Mouse (Mus musculus) heart, embryonic 14.5 days (tissue): ENCODE data around the gene Msi2. TPM values are rescaled to one million over a fixed set of nuclear protein-coding genes. Genes with fewer than 3 reads are reported as not detected.

Experiments used
- ATAC-seq: fragments of 200-750 bp; cut with Nextera tagmentation; 2 replicates; pipeline ENCODE4 v1.8.0; 2017; ENCODE audit warnings: low read depth, moderate TSS enrichment; ENCODE audit not compliant: insufficient number of reproducible peaks, insufficient read depth, low FRiP score
- H3K27ac ChIP-seq, 2 experiments: fragments of 200-500 bp in 1 of 2; fragments of 300-500 bp in 1 of 2; sonication (generic) in 1 of 2; replicated peaks in 1 of 2; 2 replicates each; pipeline ENCODE4 v1.5.1; 2012 to 2014; ENCODE audit warnings: low read depth in 2 of 2, low read length in 2 of 2, control low read depth in 1 of 2, mild to moderate bottlenecking in 1 of 2, mixed read lengths in 1 of 2; ENCODE audit not compliant: control insufficient read depth in 1 of 2, insufficient read depth in 1 of 2
- H3K27me3 ChIP-seq: fragments of 300-500 bp; sonication (generic); 2 replicates; pipeline ENCODE4 v1.6.1; 2014; ENCODE audit warnings: mild to moderate bottlenecking, low read length, control low read depth; ENCODE audit not compliant: control insufficient read depth, insufficient read depth
- H3K36me3 ChIP-seq: fragments of 300-500 bp; sonication (generic); 2 replicates; pipeline ENCODE4 v1.6.1; 2014; ENCODE audit warnings: mild to moderate bottlenecking, control low read depth, low read length, mixed read lengths; ENCODE audit not compliant: control insufficient read depth, insufficient read depth
- H3K4me1 ChIP-seq, 2 experiments: fragments of 200-500 bp in 1 of 2; fragments of 300-500 bp in 1 of 2; sonication (generic) in 1 of 2; 2 replicates each; pipeline ENCODE4 v1.6.1; 2012 to 2014; ENCODE audit warnings: low read length in 2 of 2, control low read depth in 1 of 2, mixed read lengths in 1 of 2; ENCODE audit not compliant: control insufficient read depth in 2 of 2, insufficient read depth in 2 of 2
- H3K4me2 ChIP-seq: fragments of 300-500 bp; sonication (generic); 2 replicates; pipeline ENCODE4 v1.6.1; 2014; ENCODE audit warnings: mild to moderate bottlenecking, low read length
- H3K4me3 ChIP-seq, 2 experiments: fragments of 200-500 bp in 1 of 2; fragments of 300-500 bp in 1 of 2; sonication (generic) in 1 of 2; 2 replicates each; pipeline ENCODE4 v1.5.1; 2012 to 2014; ENCODE audit warnings: low read length in 2 of 2, mild to moderate bottlenecking in 2 of 2, control low read depth in 1 of 2, low read depth in 1 of 2, moderate library complexity in 1 of 2; ENCODE audit not compliant: control insufficient read depth in 1 of 2, insufficient read depth in 1 of 2
- H3K9ac ChIP-seq: fragments of 300-500 bp; sonication (generic); 2 replicates; pipeline ENCODE4 v1.6.1; 2014; ENCODE audit warnings: mild to moderate bottlenecking, low read length
- H3K9me3 ChIP-seq: fragments of 300-500 bp; sonication (generic); 2 replicates; pipeline ENCODE4 v1.6.1; 2016; ENCODE audit warnings: low read length, control low read depth; ENCODE audit not compliant: control insufficient read depth
- WGBS: fragments of 180-500 bp; shearing (Covaris S2); extraction: QIAGEN DNeasy Blood & Tissue Kit; methylation state at CpG from one replicate; pipeline ENCODE4 v1.1.7; 2014; 5-methylcytosine and 5-hydroxymethylcytosine counted together
- polyA plus RNA-seq: library from polyadenylated mRNA; unstranded; fragments of >200 nt; fragmentation: Nextera tagmentation; extraction: Ambion mirVana; gene quantifications from 2 replicates; pipeline ENCODE4 v1.2.1, GENCODE M21; 2014

Msi2 gene
- polyA plus RNA-seq, 1 experiment from 2014 or later, result 20.9 TPM

- H3K4me1 ChIP-seq, result peaks cover 52 to 56% of the 10 kb centered on the region in 2 experiments
- no peaks in the 10 kb centered on the region for H3K36me3 ChIP-seq
- WGBS, result 72% methylated on average over 6 of the region's 6 CpGs
- H3K4me3 ChIP-seq, result no peak overlapping the region
- H3K27me3 ChIP-seq, result no peaks in the 10 kb centered on the region
- peak overlapping the region; percentile 38; the same call in 1 of the 2 replicates for H3K9ac ChIP-seq
- no peak overlapping the region for H3K4me2 ChIP-seq
- H3K27ac ChIP-seq, result no peak overlapping the region
- no peak for ATAC-seq
- no peaks in the 10 kb centered on the region for H3K9me3 ChIP-seq
Measured at GRCm38 (mm10) chr11:88310773-88311172, 407.5 kb downstream of the Msi2 start.

- Histone ChIP-seq H3K27ac (no peak overlapping the region), H3K36me3 (no peaks in the 10 kb centered on the region), H3K4me3 (no peak overlapping the region), H3K9me3 (no peaks in the 10 kb centered on the region), H3K4me1 (peaks cover 37 to 42% of the 10 kb centered on the region in 2 experiments), H3K27me3 (no peaks in the 10 kb centered on the region), H3K4me2 (no peak overlapping the region), H3K9ac (no peak overlapping the region)
- ATAC-seq, result no peak
- WGBS, result 75% methylated on average over 10 of the region's 10 CpGs
Measured at GRCm38 (mm10) chr11:88309059-88309700, 409.1 kb downstream of the Msi2 start.

GRCm38 (mm10) chr11:88307616-88308543 is 410.4 kb downstream of the Msi2 start:
- WGBS, result 81% methylated on average over 14 of the region's 14 CpGs
- ATAC-seq, result no peak
- H3K27ac ChIP-seq, result no peak overlapping the region

GRCm38 (mm10) chr11:88305759-88306158 is 412.6 kb downstream of the Msi2 start:
- no peak overlapping the region for H3K9ac ChIP-seq
- H3K27me3 ChIP-seq, result no peaks in the 10 kb centered on the region
- H3K4me3 ChIP-seq, result no peak overlapping the region
- 85% methylated on average over 6 of the region's 6 CpGs for WGBS
- no peak overlapping the region for H3K27ac ChIP-seq
- no peaks in the 10 kb centered on the region for H3K9me3 ChIP-seq
- no peak overlapping the region for H3K4me2 ChIP-seq
- H3K4me1 ChIP-seq, result peaks cover 13 to 19% of the 10 kb centered on the region in 2 experiments
- H3K36me3 ChIP-seq, result no peaks in the 10 kb centered on the region
- ATAC-seq, result no peak

More at GRCm38 (mm10) chr11:88307616-88308543, 410.4 kb downstream of the Msi2 start:
- no peaks in the 10 kb centered on the region for H3K27me3 ChIP-seq
- H3K9me3 ChIP-seq, result no peaks in the 10 kb centered on the region
- H3K4me2 ChIP-seq, result no peak overlapping the region
- peaks cover 24 to 29% of the 10 kb centered on the region in 2 experiments for H3K4me1 ChIP-seq
- no peaks in the 10 kb centered on the region for H3K36me3 ChIP-seq
- no peak overlapping the region for H3K9ac ChIP-seq
- H3K4me3 ChIP-seq, result no peak overlapping the region

- H3K27ac ChIP-seq, result no peak overlapping the region
- peaks cover 4% of the 10 kb centered on the region in 2 experiments; a peak in 2 of 4 replicates for H3K4me1 ChIP-seq
- 25% methylated on average over 6 of the region's 6 CpGs for WGBS
- no peaks in the 10 kb centered on the region for H3K27me3 ChIP-seq
- H3K9ac ChIP-seq, result 0 out of 2 replicates have a peak overlapping the region, but pooled peaks have one; percentile 14
- ATAC-seq, result no peak
- H3K4me2 ChIP-seq, result peak overlapping the region; percentile 32
- no peak overlapping the region for H3K4me3 ChIP-seq
- no peaks in the 10 kb centered on the region for H3K9me3 ChIP-seq
- no peaks in the 10 kb centered on the region for H3K36me3 ChIP-seq
Measured at GRCm38 (mm10) chr11:88301619-88302018, 416.7 kb downstream of the Msi2 start.

GRCm38 (mm10) chr11:88299345-88299744 is 419.0 kb downstream of the Msi2 start:
- no peak overlapping the region for H3K4me3 ChIP-seq
- H3K27me3 ChIP-seq, result no peaks in the 10 kb centered on the region
- no peak for ATAC-seq
- H3K9ac ChIP-seq, result no peak overlapping the region
- H3K4me2 ChIP-seq, result no peak overlapping the region
- H3K36me3 ChIP-seq, result no peaks in the 10 kb centered on the region
- H3K4me1 ChIP-seq, result peaks cover 4 to 6% of the 10 kb centered on the region in 2 experiments; a peak in 2 of 4 replicates
- H3K27ac ChIP-seq, result no peak overlapping the region
- WGBS, result 74% methylated on average over 4 of the region's 4 CpGs
- no peaks in the 10 kb centered on the region for H3K9me3 ChIP-seq

- no peak overlapping the region for H3K4me3 ChIP-seq
- no peak overlapping the region for H3K27ac ChIP-seq
- 82% methylated on average over 4 of the region's 4 CpGs for WGBS
- H3K27me3 ChIP-seq, result no peaks in the 10 kb centered on the region
- H3K4me2 ChIP-seq, result no peak overlapping the region
- no peaks in the 10 kb centered on the region for H3K9me3 ChIP-seq
- no peaks in the 10 kb centered on the region for H3K36me3 ChIP-seq
- no peak overlapping the region for H3K9ac ChIP-seq
- ATAC-seq, result no peak
- H3K4me1 ChIP-seq, result peaks cover 6 to 14% of the 10 kb centered on the region in 2 experiments; a peak in 2 of 4 replicates
Measured at GRCm38 (mm10) chr11:88297526-88297925, 420.8 kb downstream of the Msi2 start.
